Mouse (Mus musculus) G1E (cell line): ENCODE measurements at regions not wholly inside any gene's neighbourhood (a gene's known extent, or its start where the extent isn't known, plus 50 kb on each side); places are given as distances from the start of the nearest gene placed in this dataset.

Source experiments
- CTCF ChIP-seq: IDR thresholded peaks from 2 replicates; pipeline ENCODE4 v1.5.1; 2012; ENCODE audit warnings: low read depth, low read length, inconsistent platforms, mixed read lengths
- GATA1 ChIP-seq: IDR thresholded peaks from 2 replicates; pipeline ENCODE4 v1.6.1; 2012; ENCODE audit warnings: borderline replicate concordance, low read length, inconsistent platforms, mixed read lengths
- TAL1 ChIP-seq: conservative IDR thresholded peaks from 2 replicates; pipeline ENCODE4 v1.6.1; 2012; ENCODE audit warnings: low read depth, low read length, inconsistent platforms, mixed read lengths

DNA sequence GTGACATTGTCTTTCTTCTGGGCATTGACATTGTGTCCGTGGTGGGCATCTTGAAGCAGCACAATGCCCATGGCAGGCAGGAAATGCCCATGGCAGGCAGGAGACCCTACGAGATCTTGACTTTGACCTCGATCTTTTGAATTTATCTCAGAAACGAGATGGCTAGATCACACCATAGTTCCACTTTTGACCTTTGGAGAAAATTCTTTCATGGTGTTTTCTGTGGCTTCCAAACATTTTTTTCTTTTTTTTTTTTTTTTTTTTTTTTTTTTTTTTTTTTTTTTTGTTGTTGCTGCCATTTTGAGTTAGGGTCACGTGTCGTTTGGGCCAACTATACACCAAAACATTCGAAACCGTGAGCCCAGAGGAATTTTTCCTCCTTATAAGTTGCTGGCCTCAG lies 201.5 kb downstream of the Vrk1 start:
- TF ChIP-seq GATA1 (no peak), CTCF (no peak), TAL1 (no peak)
